Mouse (Mus musculus) liver, embryonic 16.5 days (tissue): Measurements from ENCODE around the gene Retreg3. TPM values are rescaled to one million over a fixed set of nuclear protein-coding genes. Genes with fewer than 3 reads are reported as not detected.

Source experiments
- ATAC-seq: fragments of 200-750 bp; cut with Nextera tagmentation; 2 replicates; pipeline ENCODE4 v1.8.0; 2017; ENCODE audit warnings: low read depth, mild to moderate bottlenecking, moderate number of reproducible peaks, moderate library complexity
- H3K27ac ChIP-seq: fragments of 300-500 bp; sonication (generic); 2 replicates; pipeline ENCODE4 v1.5.1; 2014; ENCODE audit warnings: mild to moderate bottlenecking, low read length
- H3K27me3 ChIP-seq: fragments of 300-500 bp; sonication (generic); 2 replicates; pipeline ENCODE4 v1.6.1; 2014; ENCODE audit warnings: low read depth, low read length, mixed read lengths; ENCODE audit not compliant: control insufficient read depth, insufficient read depth
- H3K36me3 ChIP-seq: fragments of 300-500 bp; sonication (generic); 2 replicates; pipeline ENCODE4 v1.6.1; 2014; ENCODE audit warnings: mild to moderate bottlenecking; ENCODE audit not compliant: control insufficient read depth, insufficient read depth
- H3K4me1 ChIP-seq: fragments of 300-500 bp; sonication (generic); 2 replicates; pipeline ENCODE4 v1.6.1; 2014; ENCODE audit warnings: low read depth, low read length, mixed read lengths; ENCODE audit not compliant: control insufficient read depth
- H3K4me2 ChIP-seq: fragments of 300-500 bp; sonication (generic); 2 replicates; pipeline ENCODE4 v1.6.1; 2014; ENCODE audit warnings: low read depth, low read length, mixed read lengths
- H3K4me3 ChIP-seq: fragments of 300-500 bp; sonication (generic); 2 replicates; pipeline ENCODE4 v1.5.1; 2014; ENCODE audit warnings: low read depth, mild to moderate bottlenecking, low read length
- H3K9ac ChIP-seq: fragments of 300-500 bp; sonication (generic); 2 replicates; pipeline ENCODE4 v1.6.1; 2014; ENCODE audit warnings: low read depth, low read length
- H3K9me3 ChIP-seq: fragments of 300-500 bp; sonication (generic); replicated peaks from 2 replicates; pipeline ENCODE4 v1.6.1; 2016; ENCODE audit warnings: low read length; ENCODE audit not compliant: control insufficient read depth
- WGBS: fragments of 180-500 bp; shearing (Covaris S2); extraction: QIAGEN DNeasy Blood & Tissue Kit; methylation state at CpG from one replicate; pipeline ENCODE4 v1.1.7; 2014; ENCODE audit not compliant: insufficient replicate concordance; 5-methylcytosine and 5-hydroxymethylcytosine counted together
- polyA plus RNA-seq: library from polyadenylated mRNA; unstranded; fragments of >200 nt; fragmentation: Nextera tagmentation; extraction: Ambion mirVana; gene quantifications from 2 replicates; pipeline ENCODE4 v1.2.1, GENCODE M21; 2015

Gene Retreg3
- polyA plus RNA-seq, 1 experiment from 2014 or later = 11.9 TPM

- Histone ChIP-seq H3K36me3 (no peaks in the 10 kb centered on the region), H3K4me2 (no peak overlapping the region), H3K9me3 (no peaks in the 10 kb centered on the region), H3K4me3 (no peak overlapping the region), H3K4me1 (peaks cover 3% of the 10 kb centered on the region; the same call in 1 of the 2 replicates), H3K27me3 (no peaks in the 10 kb centered on the region), H3K27ac (no peak overlapping the region), H3K9ac (no peak overlapping the region)
- WGBS = 82% methylated on average over 4 of the region's 4 CpGs
- no peak for ATAC-seq
Observed at GRCm38 (mm10) chr11:101111178-101111577, 8.5 kb downstream of the Retreg3 start.

- Histone ChIP-seq H3K27ac (no peak overlapping the region), H3K9me3 (no peaks in the 10 kb centered on the region), H3K4me3 (no peak overlapping the region), H3K36me3 (peaks cover 2% of the 10 kb centered on the region; the same call in 1 of the 2 replicates), H3K4me2 (no peak overlapping the region), H3K4me1 (no peaks in the 10 kb centered on the region; the same call in 1 of the 2 replicates), H3K27me3 (no peaks in the 10 kb centered on the region), H3K9ac (no peak overlapping the region)
- WGBS = 51% methylated on average over 5 of the region's 5 CpGs
- no peak for ATAC-seq
Observed at GRCm38 (mm10) chr11:101110708-101111107, 9.0 kb downstream of the Retreg3 start.

GRCm38 (mm10) chr11:101109351-101109750 is 10.3 kb downstream of the Retreg3 start:
- Histone ChIP-seq H3K9me3 (no peaks in the 10 kb centered on the region), H3K27me3 (no peaks in the 10 kb centered on the region), H3K4me1 (no peaks in the 10 kb centered on the region; the same call in 1 of the 2 replicates), H3K36me3 (peaks cover 6% of the 10 kb centered on the region; the same call in 1 of the 2 replicates), H3K9ac (no peak overlapping the region), H3K4me3 (no peak overlapping the region), H3K4me2 (no peak overlapping the region), H3K27ac (no peak overlapping the region)
- WGBS = 87% methylated on average over 4 of the region's 4 CpGs
- ATAC-seq = no peak

GRCm38 (mm10) chr11:101103011-101103410 is 16.7 kb downstream of the Retreg3 start:
- H3K27me3 ChIP-seq = no peaks in the 10 kb centered on the region
- no peak overlapping the region for H3K9ac ChIP-seq
- no peak overlapping the region for H3K4me3 ChIP-seq
- WGBS = 83% methylated on average over 5 of the region's 5 CpGs
- ATAC-seq = no peak
- H3K4me2 ChIP-seq = no peak overlapping the region
- no peak overlapping the region for H3K27ac ChIP-seq
- H3K4me1 ChIP-seq = no peaks in the 10 kb centered on the region
- H3K36me3 ChIP-seq = peaks cover 46% of the 10 kb centered on the region
- H3K9me3 ChIP-seq = no peaks in the 10 kb centered on the region

- no peak for ATAC-seq
- Histone ChIP-seq H3K9me3 (no peaks in the 10 kb centered on the region), H3K27me3 (no peaks in the 10 kb centered on the region), H3K4me1 (peaks cover 18% of the 10 kb centered on the region), H3K9ac (no peak overlapping the region), H3K4me3 (no peak overlapping the region), H3K27ac (no peak overlapping the region), H3K36me3 (peaks cover 48% of the 10 kb centered on the region), H3K4me2 (no peak overlapping the region)
- 82% methylated on average over 8 of the region's 8 CpGs for WGBS
Observed at GRCm38 (mm10) chr11:101098231-101098630, 21.5 kb downstream of the Retreg3 start.

- WGBS = 0% methylated on average over 43 of the region's 43 CpGs
Observed at GRCm38 (mm10) chr11:101095314-101096024, 24.2 kb downstream of the Retreg3 start, which contains the start of gene Psmc3ip. TSS of gene Psmc3ip (minus strand) at chr11:101095436.

GRCm38 (mm10) chr11:101094930-101095313 is 24.8 kb downstream of the Retreg3 start:
- peaks cover 18% of the 10 kb centered on the region for H3K4me1 ChIP-seq
- H3K27ac ChIP-seq = 0 out of 2 replicates have a peak overlapping the region, but pooled peaks have one; percentile 31

More at GRCm38 (mm10) chr11:101095314-101096024, 24.2 kb downstream of the Retreg3 start, which contains the start of gene Psmc3ip:
- H3K9ac ChIP-seq = peak within 1 kb of the TSS; percentile 94
- no peaks in the 10 kb centered on the region for H3K9me3 ChIP-seq
- peaks cover 54% of the 10 kb centered on the region for H3K36me3 ChIP-seq
- peak within 1 kb of the TSS; percentile 88 for H3K4me2 ChIP-seq
- no peaks in the 10 kb centered on the region for H3K27me3 ChIP-seq
- peaks cover 18% of the 10 kb centered on the region for H3K4me1 ChIP-seq
- H3K27ac ChIP-seq = peak within 1 kb of the TSS; percentile 97
- H3K4me3 ChIP-seq = peak within 1 kb of the TSS; percentile 90
- peak; percentile 98 for ATAC-seq

GRCm38 (mm10) chr11:101089931-101090330 is 29.8 kb downstream of the Retreg3 start:
- H3K9ac ChIP-seq = no peak overlapping the region
- WGBS = 64% methylated on average over 1 of the region's 1 CpGs
- H3K36me3 ChIP-seq = peaks cover 36% of the 10 kb centered on the region
- H3K4me2 ChIP-seq = no peak overlapping the region
- H3K27me3 ChIP-seq = no peaks in the 10 kb centered on the region
- ATAC-seq = no peak
- H3K4me1 ChIP-seq = peaks cover 35% of the 10 kb centered on the region
- H3K9me3 ChIP-seq = no peaks in the 10 kb centered on the region
- H3K27ac ChIP-seq = no peak overlapping the region
- H3K4me3 ChIP-seq = no peak overlapping the region

More at GRCm38 (mm10) chr11:101094930-101095313, 24.8 kb downstream of the Retreg3 start:
- Histone ChIP-seq H3K4me3 (peak overlapping the region; percentile 90), H3K36me3 (peaks cover 54% of the 10 kb centered on the region), H3K27me3 (no peaks in the 10 kb centered on the region), H3K9me3 (no peaks in the 10 kb centered on the region), H3K9ac (peak overlapping the region; percentile 94), H3K4me2 (peak overlapping the region; percentile 88)
- under 1% methylated on average over 18 of the region's 18 CpGs for WGBS
- ATAC-seq = 0 out of 2 replicates have a peak, but pooled peaks have one; percentile 6

GRCm38 (mm10) chr11:101087682-101088055 is 32.0 kb downstream of the Retreg3 start:
- H3K27me3 ChIP-seq = no peaks in the 10 kb centered on the region
- ATAC-seq = no peak

More at GRCm38 (mm10) chr11:101087682-101088055, 32.0 kb downstream of the Retreg3 start:
- H3K4me3 ChIP-seq = peak overlapping the region; percentile 77
- peak overlapping the region; percentile 80 for H3K9ac ChIP-seq
- no peaks in the 10 kb centered on the region for H3K9me3 ChIP-seq
- H3K4me1 ChIP-seq = peaks cover 37% of the 10 kb centered on the region
- peaks cover 32% of the 10 kb centered on the region for H3K36me3 ChIP-seq
- peak overlapping the region; percentile 92 for H3K4me2 ChIP-seq
- WGBS = 8% methylated on average over 8 of the region's 8 CpGs
- peak overlapping the region; percentile 65 for H3K27ac ChIP-seq
